Mouse (Mus musculus) midbrain, embryonic 12.5 days (tissue): Measurements from ENCODE around the gene Coro1b. TPM values are rescaled to one million over a fixed set of nuclear protein-coding genes. Genes with fewer than 3 reads are reported as not detected.

Experiments
- ATAC-seq: fragments of 200-750 bp; cut with Nextera tagmentation; 2 replicates; pipeline ENCODE4 v1.8.0; 2017; ENCODE audit warnings: low read depth, moderate TSS enrichment, moderate library complexity; ENCODE audit not compliant: low FRiP score
- H3K27ac ChIP-seq: fragments of 300-500 bp; sonication (generic); replicated peaks from 2 replicates; pipeline ENCODE4 v1.5.1; 2016; ENCODE audit warnings: mild to moderate bottlenecking
- H3K27me3 ChIP-seq: fragments of 300-500 bp; sonication (generic); 2 replicates; pipeline ENCODE4 v1.6.1; 2016; ENCODE audit warnings: mild to moderate bottlenecking
- H3K36me3 ChIP-seq: fragments of 300-500 bp; sonication (generic); 2 replicates; pipeline ENCODE4 v1.6.1; 2016
- H3K4me1 ChIP-seq: fragments of 300-500 bp; sonication (generic); 2 replicates; pipeline ENCODE4 v1.6.1; 2016
- H3K4me2 ChIP-seq: fragments of 300-500 bp; sonication (generic); replicated peaks from 2 replicates; pipeline ENCODE4 v1.6.1; 2016; ENCODE audit warnings: mild to moderate bottlenecking, moderate library complexity
- H3K4me3 ChIP-seq: fragments of 300-500 bp; sonication (generic); 2 replicates; pipeline ENCODE4 v1.5.1; 2016; ENCODE audit warnings: mild to moderate bottlenecking
- H3K9ac ChIP-seq: fragments of 300-500 bp; sonication (generic); replicated peaks from 2 replicates; pipeline ENCODE4 v1.6.1; 2016; ENCODE audit warnings: mild to moderate bottlenecking, moderate library complexity
- H3K9me3 ChIP-seq: fragments of 300-500 bp; sonication (generic); 2 replicates; pipeline ENCODE4 v1.6.1; 2016; ENCODE audit warnings: mild to moderate bottlenecking
- WGBS: fragments of 180-500 bp; shearing (Covaris S2); methylation state at CpG from one replicate; pipeline ENCODE4 v1.1.7; 2016; 5-methylcytosine and 5-hydroxymethylcytosine counted together
- polyA plus RNA-seq: library from polyadenylated mRNA; unstranded; fragments of >200 nt; fragmentation: Nextera tagmentation; extraction: Ambion mirVana; gene quantifications from 2 replicates; pipeline ENCODE4 v1.2.1, GENCODE M21; 2016

Gene Coro1b
- polyA plus RNA-seq, 1 experiment from 2014 or later = 133 TPM

- Histone ChIP-seq H3K27ac (peak within 1 kb of the TSS; percentile 22; the same call in 1 of the 2 replicates), H3K4me1 (peaks cover 25% of the 10 kb centered on the region)
- under 1% methylated on average over 34 of the region's 34 CpGs for WGBS
Observed at GRCm38 (mm10) chr19:4201291-4201909, 53.0 kb downstream of the Coro1b start, which contains the start of gene Rad9a. Gene Rad9a, minus strand, starts transcription at chr19:4201662.

GRCm38 (mm10) chr19:4202149-4202548 is 53.7 kb downstream of the Coro1b start:
- Histone ChIP-seq H3K4me1 (peaks cover 20% of the 10 kb centered on the region), H3K36me3 (peaks cover 16% of the 10 kb centered on the region), H3K4me2 (peak overlapping the region; percentile 87), H3K9me3 (no peaks in the 10 kb centered on the region), H3K4me3 (peak overlapping the region; percentile 64), H3K27ac (no peak overlapping the region), H3K9ac (peak overlapping the region; percentile 65), H3K27me3 (peaks cover 41% of the 10 kb centered on the region)
- 38% methylated on average over 7 of the region's 7 CpGs for WGBS
- ATAC-seq = no peak

More at GRCm38 (mm10) chr19:4201291-4201909, 53.0 kb downstream of the Coro1b start, which contains the start of gene Rad9a:
- peak within 1 kb of the TSS; percentile 87 for H3K4me2 ChIP-seq
- H3K27me3 ChIP-seq = peaks cover 37% of the 10 kb centered on the region
- H3K9me3 ChIP-seq = no peaks in the 10 kb centered on the region
- H3K9ac ChIP-seq = peak within 1 kb of the TSS; percentile 72
- H3K4me3 ChIP-seq = peak within 1 kb of the TSS; percentile 64
- peaks cover 23% of the 10 kb centered on the region for H3K36me3 ChIP-seq
- ATAC-seq = peak; percentile 88

GRCm38 (mm10) chr19:4203148-4203547 is 54.7 kb downstream of the Coro1b start:
- Histone ChIP-seq H3K27ac (no peak overlapping the region), H3K27me3 (peaks cover 44% of the 10 kb centered on the region), H3K9ac (no peak overlapping the region), H3K4me3 (no peak overlapping the region), H3K36me3 (peaks cover 7% of the 10 kb centered on the region), H3K4me2 (no peak overlapping the region), H3K9me3 (no peaks in the 10 kb centered on the region), H3K4me1 (peaks cover 20% of the 10 kb centered on the region)
- WGBS = 70% methylated on average over 3 of the region's 3 CpGs
- no peak for ATAC-seq

Other genes starting within 250 kb of the Coro1b start
- 16.3 and 18.7 TPM in 2 replicates for gene Tcirg1, start 241.5 kb upstream of the Coro1b start, polyA plus RNA-seq
- gene Ndufs8, start 235.8 kb upstream of the Coro1b start, polyA plus RNA-seq = 193 and 210 TPM in 2 replicates
- gene Aldh3b1, start 218.8 kb upstream of the Coro1b start, polyA plus RNA-seq = 0.83 and 0.96 TPM in 2 replicates
- gene Unc93b1, start 213.4 kb upstream of the Coro1b start, polyA plus RNA-seq = 8.5 and 10.4 TPM in 2 replicates
- not detected in 2 replicates for gene Aldh3b3, start 190.0 kb upstream of the Coro1b start, polyA plus RNA-seq
- 0.62 and 1.0 TPM in 2 replicates for gene Aldh3b2, start 176.3 kb upstream of the Coro1b start, polyA plus RNA-seq
- 0.88 and 1.3 TPM in 2 replicates for gene Acy3, start 162.0 kb upstream of the Coro1b start, polyA plus RNA-seq
- not detected in 2 replicates for gene Tbx10, start 155.9 kb upstream of the Coro1b start, polyA plus RNA-seq
- 15.6 and 17.6 TPM in 2 replicates for gene Nudt8, start 148.0 kb upstream of the Coro1b start, polyA plus RNA-seq
- 3.5 and 4.5 TPM in 2 replicates for gene Gm49405, start 148.0 kb upstream of the Coro1b start, polyA plus RNA-seq
- 3.6 and 5.2 TPM in 2 replicates for gene Doc2g, start 145.3 kb upstream of the Coro1b start, polyA plus RNA-seq
- gene Ndufv1, start 135.8 kb upstream of the Coro1b start, polyA plus RNA-seq = 181 and 188 TPM in 2 replicates
- 323 and 328 TPM in 2 replicates for gene Gstp1, start 110.6 kb upstream of the Coro1b start, polyA plus RNA-seq
- 1.6 and 2.4 TPM in 2 replicates for gene Gstp2, start 102.6 kb upstream of the Coro1b start, polyA plus RNA-seq
- gene Gstp3, start 89.0 kb upstream of the Coro1b start, polyA plus RNA-seq = not detected in 2 replicates
- gene Cabp2, start 67.0 kb upstream of the Coro1b start, polyA plus RNA-seq = not detected in 2 replicates
- gene Cdk2ap2, start 51.4 kb upstream of the Coro1b start, polyA plus RNA-seq = 66.7 and 68.0 TPM in 2 replicates
- 27.2 and 29.0 TPM in 2 replicates for gene Pitpnm1, start 48.6 kb upstream of the Coro1b start, polyA plus RNA-seq
- gene Aip, start 22.8 kb upstream of the Coro1b start, polyA plus RNA-seq = 59.5 and 63.6 TPM in 2 replicates
- gene Gpr152, start 8.8 kb upstream of the Coro1b start, polyA plus RNA-seq = not detected in 2 replicates
- gene Cabp4, start 4.6 kb upstream of the Coro1b start, polyA plus RNA-seq = 0.12 and 0.14 TPM in 2 replicates
- 0.42 and 0.71 TPM in 2 replicates for gene Ptprcap, start 5.0 kb downstream of the Coro1b start, polyA plus RNA-seq
- 62.8 and 63.3 TPM in 2 replicates for gene Rps6kb2, start 14.7 kb downstream of the Coro1b start, polyA plus RNA-seq
- gene Carns1, start 26.9 kb downstream of the Coro1b start, polyA plus RNA-seq = 3.8 and 4.2 TPM in 2 replicates
- 0.73 and 0.86 TPM in 2 replicates for gene Tbc1d10c, start 42.7 kb downstream of the Coro1b start, polyA plus RNA-seq
- gene Ppp1ca, start 43.4 kb downstream of the Coro1b start, polyA plus RNA-seq = 709 and 733 TPM in 2 replicates
- gene Rad9a, start 53.0 kb downstream of the Coro1b start, polyA plus RNA-seq = 35.0 and 41.5 TPM in 2 replicates
- 0.48 and 0.94 TPM in 2 replicates for gene Clcf1, start 65.6 kb downstream of the Coro1b start, polyA plus RNA-seq
- gene AC109138.7, start 65.7 kb downstream of the Coro1b start, polyA plus RNA-seq = not detected in 2 replicates
- 15.2 and 16.1 TPM in 2 replicates for gene Pold4, start 83.3 kb downstream of the Coro1b start, polyA plus RNA-seq
- 6.0 and 7.5 TPM in 2 replicates for gene Ssh3, start 120.6 kb downstream of the Coro1b start, polyA plus RNA-seq
- gene Ankrd13d, start 134.5 kb downstream of the Coro1b start, polyA plus RNA-seq = 17.6 and 18.9 TPM in 2 replicates
- gene Grk2, start 157.6 kb downstream of the Coro1b start, polyA plus RNA-seq = 18.4 and 19.3 TPM in 2 replicates
- 58.0 and 63.2 TPM in 2 replicates for gene Kdm2a, start 249.7 kb downstream of the Coro1b start, polyA plus RNA-seq